ENCODE assay signal across 16 mouse cellular contexts in the genomic region with DNA sequence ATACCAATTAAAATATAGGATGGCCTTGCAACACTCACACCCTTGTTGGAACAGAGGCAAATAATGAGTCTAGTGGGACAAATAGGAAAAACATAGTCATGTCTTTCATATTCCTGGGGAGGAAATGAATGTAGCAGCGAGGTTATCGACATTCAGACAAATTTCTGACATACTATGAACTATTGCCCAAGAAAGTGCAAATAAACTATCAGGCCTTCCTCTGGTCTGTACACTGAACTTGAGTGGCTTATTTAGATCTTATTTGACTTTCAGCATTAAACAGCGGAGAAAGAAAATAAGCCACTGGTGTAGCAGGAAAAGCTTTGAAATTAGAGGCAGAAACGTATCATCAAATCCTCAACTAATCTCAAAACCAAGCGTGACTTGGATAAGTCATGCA. TPM values are rescaled to one million over a fixed set of nuclear protein-coding genes. Genes with fewer than 3 reads are reported as not detected.
"Had no signal": no experiment of that assay in that cellular context is flagged by ENCODE, and none has a peak within 500 bp of the region (broad histone marks: within the 10 kb centered on the region; RNA-seq: fewer than 3 reads in every experiment).

No protein-coding gene starts in this region.

- H3K4me2 ChIP-seq: neural tube, embryonic 15.5 days; stomach, embryonic 15.5 days had no signal

- H3K4me3 ChIP-seq: neural tube, embryonic 15.5 days; stomach, embryonic 15.5 days had no signal

- H3K9ac ChIP-seq: neural tube, embryonic 15.5 days; stomach, embryonic 15.5 days had no signal

- H3K27ac ChIP-seq: neural tube, embryonic 15.5 days; stomach, embryonic 15.5 days; stomach, postnatal 0 days had no signal

- H3K36me3 ChIP-seq: neural tube, embryonic 15.5 days; stomach, embryonic 15.5 days had no signal

- H3K27me3 ChIP-seq: neural tube, embryonic 15.5 days; stomach, embryonic 15.5 days had no signal

- H3K9me3 ChIP-seq: neural tube, embryonic 15.5 days; stomach, embryonic 15.5 days had no signal

- DNase-seq: retina, postnatal 1 day; right cerebral cortex, adult 18-20 months; right cerebral cortex, postnatal 14 days; right cerebral cortex, postnatal 25 days; right cerebral cortex, postnatal 4 days; spleen, adult 18-20 months; thymus, adult 18-20 months; thymus, adult 2 months; thymus, postnatal 14 days; thymus, postnatal 25 days; thymus, postnatal 36 days; thymus, postnatal 4 days had no signal

- H3K4me1 ChIP-seq: neural tube, embryonic 15.5 days had no signal

RNA-seq across cellular contexts. Expression of a gene that starts 44.7 kb away (rescaled TPM):
- total RNA-seq: neutrophil, adult 5-6 weeks had no signal
